Mouse (Mus musculus) thymus, postnatal 25 days (tissue): Measurements from ENCODE around the gene Mb.

Experiments
- DNase-seq: peaks from one replicate; pipeline ENCODE4 v3.0.0; 2022

Mb gene

DNA sequence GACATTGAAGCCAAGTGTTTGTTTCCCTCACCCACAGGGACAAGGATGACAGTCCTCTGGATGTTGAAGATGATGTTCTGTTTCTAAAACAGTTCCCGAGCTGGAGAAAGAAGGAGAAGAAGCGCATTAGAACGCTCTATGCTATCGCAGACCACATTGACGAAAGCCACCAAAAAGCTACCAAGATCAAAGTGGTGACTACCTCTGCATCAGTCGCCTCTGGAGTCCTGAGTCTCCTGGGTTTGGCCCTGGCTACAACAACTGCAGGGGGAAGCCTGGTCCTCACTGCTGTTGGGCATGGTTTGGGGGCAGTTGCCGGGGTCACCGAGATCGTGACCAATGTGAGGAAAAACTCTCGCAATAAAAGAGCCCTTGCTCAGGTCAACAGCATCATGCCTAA is at the start of gene Mb:
Gene Mb, minus strand, starts transcription at position 101 of the 400 bp plus-strand sequence.
- no peak for DNase-seq

DNA sequence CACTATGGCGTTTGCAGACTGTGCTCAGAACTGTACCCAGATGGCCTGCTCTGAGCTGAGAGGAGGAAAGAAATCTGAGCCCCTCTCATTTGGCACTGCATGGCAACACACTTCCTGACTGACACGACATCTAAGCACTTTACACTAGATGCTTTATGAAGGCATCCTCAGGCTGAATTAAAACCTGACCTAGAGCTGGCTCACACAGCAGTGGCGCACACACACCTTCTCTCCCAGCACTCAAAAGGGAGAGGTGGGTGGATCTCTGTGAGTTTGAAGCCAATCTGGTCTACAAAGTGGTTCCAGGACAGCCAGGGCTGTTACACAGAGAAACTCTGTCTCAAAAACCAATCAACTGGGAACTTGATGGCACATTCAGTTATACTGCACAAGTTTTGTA is 49.3 kb upstream of the Mb start:
- no peak for DNase-seq

DNA sequence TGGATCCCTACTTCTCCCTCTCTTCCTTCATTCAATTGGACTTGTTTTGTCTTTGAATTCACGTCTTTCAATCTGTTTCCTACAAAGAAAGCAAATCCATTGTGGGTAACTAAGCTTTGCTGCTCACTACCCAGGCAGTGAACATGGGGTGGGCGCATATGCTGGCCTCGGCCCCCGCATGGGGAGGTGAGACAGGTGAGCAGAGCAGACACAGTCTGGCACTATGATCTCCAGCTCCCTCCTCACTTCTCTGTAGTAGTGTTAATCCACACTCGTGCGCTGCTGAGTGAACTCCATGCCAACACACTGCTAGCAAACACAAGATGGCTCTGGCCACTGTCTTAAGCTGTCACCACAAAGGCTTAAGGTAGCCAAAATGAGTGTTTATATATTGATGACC is 46.9 kb upstream of the Mb start:
- no peak for DNase-seq

DNA sequence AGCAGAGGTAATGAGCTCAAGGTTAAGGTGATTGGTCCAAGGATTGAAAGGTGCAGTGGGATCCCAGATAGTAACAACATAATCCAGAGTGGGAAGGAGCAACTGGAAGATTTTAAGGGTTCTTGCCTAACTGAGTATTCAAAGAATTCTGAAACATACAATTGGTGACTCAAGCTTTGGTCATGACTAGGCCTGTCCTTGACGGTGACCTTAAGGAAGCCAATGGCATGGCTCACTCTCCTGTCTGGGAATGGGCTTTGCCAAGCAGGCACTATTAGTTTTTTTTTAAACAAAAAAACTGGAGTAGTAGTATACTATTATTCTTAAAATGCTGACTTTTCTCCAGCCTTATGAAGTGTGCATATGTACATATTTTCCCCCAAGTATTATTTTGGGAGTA is 44.7 kb upstream of the Mb start:
- no peak for DNase-seq

DNA sequence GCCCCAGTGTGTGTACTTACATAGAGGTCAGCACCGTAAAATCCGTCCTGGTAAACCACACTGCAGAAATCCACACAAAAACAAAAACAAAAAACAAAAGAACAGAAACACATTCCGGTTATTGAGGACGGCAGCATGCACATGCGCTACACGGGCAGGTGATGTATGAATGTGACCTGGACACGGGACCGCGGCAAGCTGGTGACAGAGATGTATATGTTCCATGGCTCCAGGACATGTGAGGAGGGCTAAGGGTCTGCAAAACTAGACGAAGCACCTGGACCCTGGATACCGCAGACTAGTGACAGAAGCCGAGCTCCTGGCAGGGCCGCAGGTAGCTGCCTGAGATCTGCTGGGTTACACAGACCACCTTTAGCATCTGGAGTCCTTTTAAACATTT is 44.0 kb upstream of the Mb start:
- no peak for DNase-seq

- DNase-seq: no peak
These were observed 40.9 kb upstream of the Mb start for GRCm38 (mm10) chr15:77091394-77091793.

DNA sequence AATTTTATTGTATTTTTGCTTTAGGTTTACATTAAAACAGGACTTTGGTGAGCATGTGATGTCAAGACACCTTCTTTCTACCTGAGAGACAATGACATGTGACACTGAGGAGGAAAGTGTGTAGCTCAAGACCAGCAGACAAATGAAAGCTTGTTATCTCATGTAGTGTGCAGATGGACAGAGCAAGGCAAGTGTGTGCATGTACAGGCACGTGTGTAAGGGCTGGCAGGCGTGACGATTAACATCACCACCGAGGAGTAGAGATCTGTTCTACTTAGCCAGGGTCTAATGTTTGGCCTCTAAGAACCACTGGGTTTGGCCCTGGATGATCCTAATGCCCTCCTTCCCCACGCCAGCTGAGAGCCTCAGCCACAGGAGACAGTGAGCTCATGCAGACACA is 40.1 kb upstream of the Mb start:
- no peak for DNase-seq

- DNase-seq: no peak
These were observed 38.8 kb upstream of the Mb start for GRCm38 (mm10) chr15:77089249-77089648.

GRCm38 (mm10) chr15:77086488-77086887 is 36.0 kb upstream of the Mb start:
- DNase-seq: no peak

GRCm38 (mm10) chr15:77085818-77086217 is 35.3 kb upstream of the Mb start:
- no peak for DNase-seq

GRCm38 (mm10) chr15:77081454-77081853 is 31.0 kb upstream of the Mb start:
- DNase-seq: no peak

DNA sequence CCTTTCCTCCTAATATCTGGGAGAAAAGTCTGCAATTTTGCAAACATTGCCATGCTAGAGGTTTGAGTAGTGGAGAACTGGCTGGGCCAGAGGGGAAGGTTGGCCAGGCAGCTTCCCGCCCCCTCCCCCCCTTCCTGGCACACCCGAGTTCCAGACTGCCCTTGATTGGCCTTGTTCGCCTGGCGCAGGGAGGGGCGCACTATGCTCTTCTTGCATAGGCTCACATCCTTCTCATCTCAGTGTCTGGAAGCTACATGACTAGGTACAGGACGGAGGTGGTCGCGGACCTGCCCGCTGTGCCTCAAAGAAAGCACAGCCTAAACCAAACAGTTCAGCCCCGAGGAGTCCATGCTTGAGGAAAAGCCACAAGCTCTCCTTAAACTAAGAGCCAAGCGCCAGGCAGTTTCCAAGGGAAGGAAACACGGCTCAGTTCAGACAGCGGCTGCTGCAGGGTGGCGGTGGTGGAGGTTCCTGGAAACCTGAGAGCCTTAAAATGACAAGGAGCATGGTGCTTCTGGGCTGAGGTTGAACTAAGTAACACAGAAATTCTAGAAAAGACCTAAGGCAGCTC is 30.3 kb upstream of the Mb start:
- DNase-seq: no peak

DNA sequence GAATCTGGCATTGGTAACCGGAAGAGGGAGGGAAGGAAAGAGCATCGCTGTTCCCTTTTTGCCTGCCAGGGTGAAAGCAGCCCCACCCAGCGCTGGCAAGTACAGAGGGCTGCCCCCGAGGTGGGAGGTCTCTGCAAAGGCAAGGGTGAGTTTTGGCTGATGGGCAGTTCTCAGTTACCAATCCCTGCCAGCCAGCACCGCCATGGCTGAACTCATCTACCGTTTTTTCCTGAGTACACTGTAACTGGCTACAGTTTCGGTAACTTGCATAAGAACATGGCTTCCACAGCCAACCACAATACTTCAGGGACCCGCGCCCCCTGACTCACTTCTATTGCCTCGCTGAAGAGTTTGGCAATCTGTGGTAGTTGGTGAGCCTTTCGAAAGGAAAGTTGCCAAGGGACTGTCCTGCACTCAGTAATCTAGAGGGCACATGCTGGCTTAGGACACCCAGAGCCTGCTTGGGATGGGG is 29.5 kb upstream of the Mb start:
- no peak for DNase-seq

GRCm38 (mm10) chr15:77079256-77079822 is 28.9 kb upstream of the Mb start:
- no peak for DNase-seq

- DNase-seq: no peak
These were observed 28.3 kb upstream of the Mb start for GRCm38 (mm10) chr15:77078786-77079185.

DNA sequence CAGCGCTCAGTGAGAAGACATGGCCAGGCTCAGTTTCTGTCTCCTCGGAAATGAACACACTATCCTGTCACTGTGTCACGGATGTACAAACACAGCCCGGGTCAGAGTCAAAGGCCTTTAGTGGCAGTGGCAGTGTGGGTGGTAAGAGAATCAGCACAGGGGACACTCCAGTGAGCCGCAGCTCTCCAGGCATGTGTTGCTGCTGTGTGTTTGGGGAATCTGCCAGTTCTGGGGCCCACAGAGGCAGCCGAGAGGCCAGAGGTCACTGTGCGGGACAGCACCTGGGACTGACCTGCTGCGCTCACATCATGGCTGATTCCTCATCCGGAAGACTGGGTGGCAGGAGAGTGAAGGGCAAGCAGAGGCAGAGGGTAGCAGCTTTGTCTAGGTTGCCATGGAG is 27.4 kb upstream of the Mb start:
- no peak for DNase-seq

- no peak for DNase-seq
These were observed 26.1 kb upstream of the Mb start for GRCm38 (mm10) chr15:77076523-77076922.

- no peak for DNase-seq
These were observed 22.2 kb upstream of the Mb start for GRCm38 (mm10) chr15:77072556-77073163.

GRCm38 (mm10) chr15:77071501-77071900 is 21.0 kb upstream of the Mb start:
- DNase-seq: peak; percentile 86

DNA sequence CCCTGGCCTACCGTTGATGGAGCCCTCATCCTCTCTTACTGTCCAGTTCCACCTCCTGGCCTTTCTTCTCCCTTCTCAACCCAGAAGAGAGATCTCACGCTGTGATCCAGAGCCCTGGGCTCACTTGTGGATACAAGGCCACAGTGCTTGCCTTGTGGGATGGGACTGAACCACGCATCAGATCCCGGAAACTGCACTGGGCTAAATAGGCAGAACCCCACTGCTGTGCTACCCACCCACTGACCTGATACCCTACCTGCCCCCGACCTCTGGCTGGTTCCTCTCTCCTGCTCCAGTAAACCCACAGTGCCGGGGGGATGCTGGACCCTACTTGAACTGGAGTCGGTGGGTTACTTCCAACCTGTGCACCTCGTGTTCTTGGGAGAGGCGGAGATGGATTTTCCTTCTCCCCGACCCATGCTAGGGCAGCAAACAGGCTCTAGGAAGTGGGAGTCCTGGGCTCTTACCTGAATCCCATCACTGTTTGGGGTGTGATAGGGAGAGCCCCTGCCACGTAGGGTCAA is 20.3 kb upstream of the Mb start:
- peak; percentile 4 for DNase-seq

GRCm38 (mm10) chr15:77069019-77069418 is 18.5 kb upstream of the Mb start:
- no peak for DNase-seq

- DNase-seq: no peak
These were observed 18.0 kb upstream of the Mb start for GRCm38 (mm10) chr15:77068439-77068861.

GRCm38 (mm10) chr15:77066233-77066632 is 15.8 kb upstream of the Mb start:
- no peak for DNase-seq

GRCm38 (mm10) chr15:77065259-77065852 is 14.9 kb upstream of the Mb start:
- no peak for DNase-seq
